Mouse (Mus musculus) CH12.LX (cell line): ENCODE data around the gene Dhx30.
"Not testable (repeated sequence)": the region's sequence is repeated elsewhere in the genome, so short reads cannot be mapped to it uniquely, and the experiment has no call there.

ENCODE experiments used
- BHLHE40 ChIP-seq: IDR thresholded peaks from 2 replicates; pipeline ENCODE4 v1.6.1; 2011; ENCODE audit warnings: mild to moderate bottlenecking, low read depth, low read length, improper control_type of control experiment
- CTCF ChIP-seq, 2 experiments: IDR thresholded peaks in 1 of 2; conservative IDR thresholded peaks in 1 of 2; 2 replicates each; pipeline ENCODE4 v1.5.1; 2011 to 2012; ENCODE audit warnings: low read depth in 2 of 2, low read length in 2 of 2, improper control_type of control experiment in 1 of 2, inconsistent platforms in 1 of 2, mild to moderate bottlenecking in 1 of 2, moderate library complexity in 1 of 2
- E2F4 ChIP-seq: IDR thresholded peaks from 2 replicates; pipeline ENCODE4 v1.6.1; 2011; ENCODE audit warnings: low read depth, low read length, improper control_type of control experiment; ENCODE audit not compliant: insufficient replicate concordance
- ELF1 ChIP-seq: IDR thresholded peaks from 2 replicates; pipeline ENCODE4 v1.6.1; 2014; ENCODE audit warnings: low read depth, mild to moderate bottlenecking, inconsistent platforms, low read length, improper control_type of control experiment
- EP300 ChIP-seq: IDR thresholded peaks from 2 replicates; pipeline ENCODE4 v1.6.1; 2011; ENCODE audit warnings: low read length, improper control_type of control experiment
- HCFC1 ChIP-seq: IDR thresholded peaks from 2 replicates; pipeline ENCODE4 v1.6.1; 2012; ENCODE audit warnings: low read depth, mild to moderate bottlenecking, inconsistent platforms, low read length, improper control_type of control experiment
- MAFK ChIP-seq: IDR thresholded peaks from 2 replicates; pipeline ENCODE4 v1.6.1; 2011; ENCODE audit warnings: low read length, improper control_type of control experiment; ENCODE audit not compliant: insufficient replicate concordance
- POLR2A ChIP-seq: IDR thresholded peaks from 2 replicates; pipeline ENCODE4 v1.6.1; 2011; ENCODE audit warnings: low read depth, mild to moderate bottlenecking, improper control_type of control experiment, low read length
- ZKSCAN1 ChIP-seq: IDR thresholded peaks from 2 replicates; pipeline ENCODE4 v1.6.1; 2012; ENCODE audit warnings: low read depth, inconsistent platforms, low read length, improper control_type of control experiment, borderline replicate concordance
- ZMIZ1 ChIP-seq: IDR thresholded peaks from 2 replicates; pipeline ENCODE4 v1.6.1; 2012; ENCODE audit warnings: low read depth, mild to moderate bottlenecking, inconsistent platforms, low read length, improper control_type of control experiment

DNA sequence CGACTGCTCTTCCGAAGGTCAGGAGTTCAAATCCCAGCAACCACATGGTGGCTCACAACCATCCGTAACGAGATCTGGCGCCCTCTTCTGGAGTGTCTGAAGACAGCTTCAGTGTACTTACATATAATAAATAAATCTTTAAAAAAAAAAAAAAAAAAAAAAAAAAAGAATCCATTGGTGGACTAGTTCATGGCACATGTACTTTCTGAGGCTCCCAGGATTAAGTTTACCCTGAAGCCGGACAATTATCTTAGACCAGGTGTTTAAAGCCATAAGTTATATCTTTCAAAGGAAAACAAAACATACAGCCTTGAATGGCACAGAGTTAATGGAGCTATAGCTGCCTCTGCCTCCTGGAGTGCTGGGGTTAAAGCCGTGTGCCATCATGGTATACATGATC lies 41.2 kb downstream of the Dhx30 start:
- not testable (repeated sequence) for TF ChIP-seq MAFK; CTCF (conservative IDR thresholded peaks at IDR 0.05 in 1 of 2, IDR thresholded peaks at IDR 0.05 in 1 of 2; ENCODE audit: low read depth in 2 of 2, low read length in 2 of 2); HCFC1; BHLHE40; ELF1; ZMIZ1; POLR2A; ZKSCAN1; E2F4; EP300
